Mouse (Mus musculus) adrenal gland, postnatal 14 days (tissue): ENCODE results near the gene Itga1. TPM values are rescaled to one million over a fixed set of nuclear protein-coding genes. Genes with fewer than 3 reads are reported as not detected.

Experiments used
- DNase-seq: peaks from one replicate; pipeline ENCODE4 v3.0.0; 2021; ENCODE audit warnings: mixed read lengths
- total RNA-seq: library from RNA; stranded (reverse); gene quantifications from 2 replicates; pipeline ENCODE4 v1.2.3, GENCODE M21; 2021

The Itga1 gene
- total RNA-seq, 1 experiment from 2014 or later, result 49.7 TPM

DNA sequence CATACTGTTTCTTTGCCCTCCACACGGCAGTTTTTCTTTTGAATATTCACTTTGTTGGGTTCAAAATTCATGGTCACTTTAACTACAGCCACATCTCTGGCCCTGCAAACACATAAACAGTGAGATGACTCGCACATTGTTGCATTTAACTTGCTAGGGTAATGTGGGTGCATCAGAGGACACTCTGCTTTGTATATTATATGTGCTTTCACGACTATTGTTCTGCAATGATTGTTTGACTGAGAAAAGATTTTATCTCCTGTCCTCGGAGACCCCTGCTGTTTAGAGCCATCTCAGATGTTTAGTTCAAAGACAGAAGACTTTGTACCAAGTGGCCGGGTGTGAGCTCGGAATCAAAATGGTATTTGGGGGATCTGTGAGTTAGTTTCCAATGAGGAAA, 114.1 kb downstream of the Itga1 start:
- DNase-seq, result no peak

- peak; percentile 57 for DNase-seq
Observed at GRCm38 (mm10) chr13:114987161-114987560, 114.6 kb downstream of the Itga1 start.

GRCm38 (mm10) chr13:114984658-114985057, 117.1 kb downstream of the Itga1 start:
- DNase-seq, result no peak

GRCm38 (mm10) chr13:114983116-114983515, 118.6 kb downstream of the Itga1 start:
- no peak for DNase-seq

DNA sequence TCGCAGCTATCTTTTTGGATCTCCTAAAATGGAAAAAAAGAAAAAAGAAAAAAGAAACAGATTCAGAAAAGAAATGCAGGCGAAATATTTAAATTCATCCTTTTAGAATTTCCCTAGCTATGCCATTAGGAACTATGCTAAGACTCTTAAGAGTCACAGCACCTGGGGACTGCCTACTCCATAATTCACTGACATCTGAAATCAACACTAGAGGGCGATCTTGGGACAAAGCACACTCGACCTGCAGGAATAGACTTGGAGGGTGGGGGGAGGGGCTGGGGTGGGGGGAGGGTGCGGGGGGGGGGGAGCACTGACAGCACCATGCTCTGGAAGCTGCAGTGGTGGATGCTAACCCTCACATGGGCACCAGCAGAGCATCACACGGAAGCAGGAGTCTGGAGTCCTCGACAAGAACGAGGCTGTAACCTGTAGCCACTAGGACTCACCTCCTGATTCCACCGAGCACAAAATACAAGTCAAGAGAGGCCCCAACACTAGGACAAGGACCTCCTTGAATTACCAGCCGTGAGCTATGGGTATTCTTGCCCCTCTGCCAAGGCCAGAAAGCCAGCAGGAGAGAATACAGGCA, 120.8 kb downstream of the Itga1 start:
- peak; percentile 28 for DNase-seq

GRCm38 (mm10) chr13:114974484-114975042, 127.2 kb downstream of the Itga1 start:
- no peak for DNase-seq

- no peak for DNase-seq
Observed at GRCm38 (mm10) chr13:114971905-114972304, 129.9 kb downstream of the Itga1 start.

DNA sequence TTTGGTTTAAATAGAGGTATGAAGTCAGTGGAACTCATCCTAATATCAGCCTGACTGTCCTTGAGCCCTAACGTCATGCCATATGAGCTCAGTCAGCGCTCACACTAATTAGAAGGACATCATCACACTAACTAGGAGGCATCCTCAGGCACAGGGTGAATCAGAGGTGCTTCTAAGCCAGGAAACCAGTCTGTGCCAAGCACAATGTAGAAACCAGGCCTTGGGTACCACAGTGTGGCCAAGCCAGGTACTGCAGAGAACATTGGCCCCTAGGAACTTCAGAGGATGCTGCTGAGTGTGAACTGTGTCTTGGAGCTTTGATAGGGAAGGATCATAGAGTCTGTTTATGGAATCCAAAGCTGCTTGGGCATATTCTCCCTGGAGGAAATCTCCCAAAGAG, 137.5 kb downstream of the Itga1 start:
- peak; percentile 86 for DNase-seq

DNA sequence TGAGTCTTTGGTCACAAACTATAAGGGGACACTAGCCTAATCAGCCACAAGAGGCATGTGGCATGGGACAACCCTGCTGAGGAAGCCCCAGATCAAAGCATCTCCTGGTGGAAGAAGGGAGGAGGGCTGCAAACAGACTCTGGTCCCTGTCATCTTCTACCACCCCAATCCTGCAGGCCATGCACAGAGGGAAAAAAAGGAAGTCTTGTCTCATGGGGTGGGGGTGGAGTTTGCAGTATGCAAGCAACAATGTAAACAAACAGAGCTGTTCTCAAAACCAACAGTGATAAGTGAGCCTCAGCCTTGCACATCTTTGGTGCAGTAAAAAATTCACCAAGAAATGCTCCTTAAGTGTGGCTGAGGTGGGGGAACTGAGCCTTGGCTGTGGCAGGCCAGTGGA, 147.2 kb downstream of the Itga1 start:
- DNase-seq, result no peak

DNA sequence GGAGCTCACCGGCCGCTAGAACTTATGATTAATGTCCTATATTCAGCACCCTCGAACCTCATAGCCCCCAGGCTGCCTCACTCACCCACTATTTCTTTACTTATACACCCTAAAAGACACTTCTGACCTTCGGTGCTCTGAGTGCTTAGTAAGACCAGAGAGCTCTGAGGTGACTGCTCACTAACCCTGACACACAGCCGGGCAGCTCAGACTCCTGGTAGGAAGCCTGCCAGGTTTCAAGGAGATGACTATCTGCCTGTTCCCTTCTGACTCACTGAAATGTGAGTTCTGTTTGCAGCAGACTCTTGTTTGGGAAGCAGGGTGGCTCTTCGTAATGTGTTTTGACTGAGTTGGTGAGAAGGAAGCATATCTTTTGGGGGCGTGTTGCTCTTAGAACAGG, 168.2 kb downstream of the Itga1 start:
- peak; percentile 69 for DNase-seq

GRCm38 (mm10) chr13:114931775-114932294, 169.9 kb downstream of the Itga1 start, which contains the start of gene Itga2:
Gene Itga2 (minus strand): TSS chr13:114932100.
- peak; percentile 77 for DNase-seq

DNA sequence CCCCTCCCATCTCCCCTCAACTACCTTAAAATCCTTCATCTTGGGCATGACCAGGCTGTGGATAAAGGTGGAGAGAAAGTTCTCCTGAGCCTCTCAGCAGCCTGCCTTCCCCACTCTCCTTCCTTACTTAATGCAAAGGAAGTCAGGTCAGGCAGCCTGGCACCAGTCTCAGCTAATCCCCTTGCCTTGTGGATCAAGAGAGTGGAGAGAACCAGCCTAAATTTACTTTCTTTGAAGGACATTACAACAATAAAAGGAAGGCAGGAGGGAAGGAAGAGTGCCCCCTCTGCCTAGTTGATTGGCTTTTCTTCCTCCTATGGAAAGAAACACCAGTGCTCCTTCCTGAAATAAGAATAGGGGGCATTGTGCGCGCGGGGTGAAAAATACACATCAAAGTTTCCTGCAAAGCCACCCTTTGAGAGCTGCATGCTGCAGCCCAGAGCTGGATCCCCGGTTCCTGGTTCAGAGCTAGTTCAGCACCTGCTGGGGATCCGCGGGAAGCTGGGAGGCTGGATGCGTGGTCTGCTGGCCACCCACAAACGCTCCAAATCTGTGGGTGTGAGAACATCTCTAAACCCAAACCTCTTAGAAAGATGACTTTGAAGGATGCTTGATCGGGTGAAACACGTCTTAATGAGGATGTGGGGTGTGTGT, 170.6 kb downstream of the Itga1 start:
- DNase-seq, result peak; percentile 35

- DNase-seq, result no peak
Observed at GRCm38 (mm10) chr13:114924785-114925184, 177.0 kb downstream of the Itga1 start.

GRCm38 (mm10) chr13:114923331-114923730, 178.4 kb downstream of the Itga1 start:
- no peak for DNase-seq

DNA sequence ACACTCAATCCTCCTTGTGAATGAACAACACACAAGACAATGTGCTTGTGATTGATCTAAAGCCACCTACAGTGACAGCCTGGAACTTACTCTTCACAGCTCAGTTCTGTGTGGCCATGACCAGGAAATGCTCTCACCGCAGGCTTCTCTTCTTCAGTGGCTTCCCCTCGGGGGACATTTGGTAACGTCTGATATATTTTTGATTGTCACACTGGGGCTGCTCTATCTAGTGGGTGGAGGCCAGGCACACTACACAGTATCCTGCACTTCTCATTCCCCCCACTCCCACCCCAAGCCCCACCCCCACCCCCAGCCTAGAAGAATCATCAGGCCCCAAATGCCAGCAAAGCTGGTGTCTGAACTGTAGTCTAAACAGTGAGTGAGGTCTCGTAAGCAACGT, 186.0 kb downstream of the Itga1 start:
- no peak for DNase-seq

DNA sequence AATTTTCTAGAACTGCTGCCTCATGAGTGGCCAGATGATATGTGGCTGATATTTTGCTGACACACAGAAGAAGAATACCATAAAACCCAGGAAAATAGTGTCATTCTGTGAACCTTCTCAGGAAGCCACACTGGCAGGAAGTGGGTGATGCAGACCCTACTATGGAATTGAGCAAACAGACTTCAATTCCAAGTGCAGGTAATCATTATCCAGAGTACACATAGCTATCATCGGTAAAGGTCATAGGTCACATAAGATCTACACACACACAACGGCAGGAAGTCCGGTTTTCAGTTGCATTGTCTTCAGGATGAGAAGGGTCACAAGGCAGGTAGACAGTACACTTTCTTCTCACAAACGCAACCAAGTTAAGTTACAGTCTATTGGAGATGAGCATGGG, 186.8 kb downstream of the Itga1 start:
- DNase-seq, result no peak

DNA sequence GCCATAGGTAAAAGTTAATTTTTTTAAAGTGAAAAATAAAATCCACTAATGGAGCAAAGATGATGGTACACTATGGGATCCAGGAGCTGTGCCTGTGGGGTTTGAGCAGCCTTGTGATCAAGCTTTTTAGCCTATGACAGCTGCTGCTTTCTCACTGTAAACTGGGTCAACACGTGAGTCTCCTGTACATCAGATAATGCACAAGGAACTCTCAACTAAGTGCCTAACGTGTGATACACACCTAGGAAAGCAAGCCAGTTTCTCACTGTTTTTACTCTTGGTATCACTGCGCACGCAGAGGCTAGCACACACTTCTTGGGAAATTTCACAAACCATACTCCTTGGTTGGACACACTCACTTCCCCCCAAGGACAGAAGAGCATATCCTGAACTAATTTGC, 187.2 kb downstream of the Itga1 start:
- no peak for DNase-seq

DNA sequence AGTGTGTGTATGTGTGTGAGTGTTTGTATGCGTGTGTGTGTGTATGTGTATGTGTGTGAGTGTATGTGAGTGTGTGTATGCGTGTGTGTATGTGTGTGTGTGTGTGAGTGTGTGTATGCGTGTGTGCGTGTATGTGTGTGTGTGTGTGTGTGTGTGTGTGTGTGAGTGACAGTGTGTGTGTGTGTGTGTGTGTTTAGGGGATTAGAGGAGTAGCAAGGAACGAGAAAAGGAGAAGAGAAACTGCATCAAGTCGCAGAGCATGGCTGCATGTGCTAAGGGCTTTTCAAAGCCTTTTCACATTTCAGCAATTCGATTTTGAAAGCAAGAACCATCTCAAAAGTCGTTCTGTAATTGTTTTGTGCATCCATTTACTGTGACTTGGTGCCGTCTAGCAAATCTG, 191.1 kb downstream of the Itga1 start:
- no peak for DNase-seq

- no peak for DNase-seq
Observed at GRCm38 (mm10) chr13:114909514-114909913, 192.2 kb downstream of the Itga1 start.

- no peak for DNase-seq
Observed at GRCm38 (mm10) chr13:114907876-114908275, 193.9 kb downstream of the Itga1 start.
